Mouse (Mus musculus): ENCODE data around the gene Ano10.

DNA sequence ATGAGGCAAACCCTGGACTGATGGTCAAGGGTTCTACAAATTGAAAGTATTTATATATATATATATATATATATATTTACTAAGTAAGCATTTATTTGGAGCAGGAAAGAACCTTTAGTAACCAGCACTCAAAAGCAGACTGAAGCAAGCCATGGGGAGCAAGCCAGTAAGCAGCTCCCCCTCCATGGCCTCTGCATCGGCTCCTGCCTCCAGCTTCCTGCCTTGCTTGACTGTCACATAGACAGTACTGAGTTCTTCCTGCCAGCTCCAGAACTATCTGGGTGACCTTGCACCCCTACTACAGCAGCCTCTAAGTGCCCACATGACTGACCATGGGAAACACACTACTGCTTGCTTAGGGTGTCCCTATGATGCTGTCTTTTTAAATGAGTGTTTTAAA lies 141.7 kb downstream of the Ano10 start:
- TF ChIP-seq CTCF (IDR thresholded peaks at IDR 0.05; ENCODE audit: extremely low read depth, insufficient read length, insufficient replicate concordance, low read depth, low read length) (no peak), POLR2A (IDR thresholded peaks at IDR 0.05; ENCODE audit: low read depth, low read length) (no peak)

Data from small intestine, adult 2 months (tissue).